Mouse (Mus musculus) urinary bladder, postnatal 14 days (tissue): ENCODE results near the gene Hrc.

Experiments used
- DNase-seq: peaks from one replicate; pipeline ENCODE4 v3.0.0; 2021; ENCODE audit warnings: low spot score

The Hrc gene

DNA sequence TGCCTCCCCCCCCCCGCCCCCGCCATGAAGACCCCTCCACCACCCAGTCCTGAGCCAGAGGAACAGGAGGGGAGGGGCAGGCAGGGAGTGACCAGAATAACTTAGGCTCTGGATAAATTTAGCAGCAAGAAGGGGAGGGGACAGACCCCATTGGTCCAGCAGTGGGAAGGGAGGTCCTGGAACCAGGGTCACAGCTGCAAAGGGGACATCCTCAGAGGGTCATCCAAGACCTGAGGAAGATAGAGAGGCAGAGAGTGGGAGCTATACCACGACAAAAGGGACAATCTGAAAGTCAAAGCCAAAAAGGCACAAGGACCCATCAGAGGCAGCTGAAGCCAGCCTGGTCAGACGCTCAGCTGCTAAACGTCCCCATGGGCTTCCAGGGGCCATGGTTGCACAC, at the start of gene Hrc:
TSS of gene Hrc (plus strand) at position 235 of the 400 bp plus-strand sequence.
- DNase-seq, result no peak

DNA sequence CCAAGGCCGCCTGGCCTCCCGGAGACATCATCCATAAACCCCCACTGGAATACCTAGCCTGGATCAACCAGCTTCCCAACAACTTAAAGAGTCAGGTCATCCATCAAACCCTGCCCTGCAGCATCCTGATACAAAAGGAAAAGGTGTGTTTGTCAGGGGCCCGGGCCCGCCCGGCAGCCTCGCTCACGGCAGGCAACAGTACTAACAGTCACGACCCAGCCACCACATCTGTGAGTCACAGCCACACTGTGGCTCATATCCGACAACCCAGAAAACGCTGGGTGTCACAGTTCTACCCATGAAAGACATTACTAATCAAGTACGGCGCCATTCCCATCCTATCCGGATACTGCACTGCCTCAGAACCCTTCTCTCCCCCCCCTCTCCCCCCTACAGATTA, 48.6 kb upstream of the Hrc start:
- no peak for DNase-seq

DNA sequence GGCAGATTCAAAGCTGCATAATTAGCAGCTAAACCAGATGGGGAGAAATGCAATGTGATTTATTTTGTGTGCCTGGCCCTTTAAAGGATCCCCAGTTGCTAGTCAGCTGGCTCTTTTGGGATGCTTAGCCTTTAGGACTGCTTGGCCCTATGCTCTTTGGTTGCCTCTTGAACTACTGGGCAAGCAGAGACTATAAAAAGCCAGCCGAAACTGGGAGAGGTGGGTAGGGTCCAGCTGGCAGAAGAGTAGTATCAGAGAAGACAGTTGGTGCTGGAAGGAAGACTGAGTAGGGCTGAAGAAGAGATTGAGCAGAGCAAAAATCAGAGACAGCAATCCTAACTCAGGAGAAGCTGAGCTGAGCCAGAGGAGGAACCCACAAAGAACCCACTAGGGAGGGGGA, 38.5 kb upstream of the Hrc start:
- no peak for DNase-seq

DNA sequence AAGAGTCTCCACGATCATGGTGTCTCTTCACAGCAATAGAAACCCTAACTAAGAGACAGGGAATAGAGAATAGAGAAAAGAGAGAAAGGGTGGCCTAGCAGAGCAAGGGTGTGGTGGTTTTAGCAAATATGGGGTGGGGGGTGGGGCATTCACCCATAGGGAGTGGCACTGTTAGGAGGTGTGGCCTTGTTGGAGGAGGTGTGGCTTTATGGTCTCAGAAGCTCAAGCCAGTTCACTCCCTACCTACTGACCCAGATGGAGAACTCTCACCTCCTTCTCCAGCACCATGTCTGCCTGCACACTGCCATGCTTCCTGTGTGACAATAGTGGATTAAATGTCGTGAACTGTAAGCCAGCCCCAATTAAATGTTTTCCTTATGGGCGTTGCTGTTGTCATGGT, 37.5 kb upstream of the Hrc start:
- no peak for DNase-seq

DNA sequence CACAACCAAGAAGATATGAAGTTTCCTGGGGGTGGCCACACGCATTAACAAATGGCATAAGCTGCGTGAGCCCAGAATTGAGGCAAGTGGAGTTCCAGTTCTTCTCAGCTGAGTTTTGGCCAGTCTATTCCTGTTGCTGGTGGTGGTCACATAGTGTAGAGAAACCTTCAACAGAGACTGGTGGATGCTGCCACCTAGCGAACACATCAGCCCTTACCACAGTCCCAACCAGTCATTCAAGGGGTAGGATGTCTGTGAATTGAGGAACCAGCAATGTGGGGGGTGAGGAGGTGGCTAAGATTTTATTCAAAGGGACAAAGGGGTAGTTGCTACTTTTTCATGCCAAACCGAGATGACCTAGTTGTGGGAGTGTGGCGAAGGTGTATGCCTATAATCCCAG, 35.3 kb upstream of the Hrc start:
- DNase-seq, result peak; percentile 54

DNA sequence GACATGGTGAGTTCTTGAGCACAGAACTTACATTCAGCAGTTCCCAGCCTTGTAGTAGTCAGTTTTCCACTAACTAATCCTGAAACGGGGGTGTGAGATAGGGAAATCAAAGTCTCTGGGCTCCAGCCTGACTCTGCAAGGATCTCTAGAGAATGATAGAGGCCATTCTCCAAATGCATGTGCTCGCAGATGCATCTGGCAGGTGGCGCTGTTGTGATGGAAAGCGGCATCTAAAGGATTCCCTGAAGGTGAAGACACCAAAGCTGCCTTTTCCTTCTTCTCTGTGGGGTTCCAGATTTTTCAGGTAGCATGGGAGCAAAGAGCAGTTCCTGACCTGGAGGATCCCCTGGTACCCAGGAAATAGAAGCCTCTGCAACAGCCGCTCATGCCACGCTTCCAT, 34.8 kb upstream of the Hrc start:
- peak; percentile 73 for DNase-seq

DNA sequence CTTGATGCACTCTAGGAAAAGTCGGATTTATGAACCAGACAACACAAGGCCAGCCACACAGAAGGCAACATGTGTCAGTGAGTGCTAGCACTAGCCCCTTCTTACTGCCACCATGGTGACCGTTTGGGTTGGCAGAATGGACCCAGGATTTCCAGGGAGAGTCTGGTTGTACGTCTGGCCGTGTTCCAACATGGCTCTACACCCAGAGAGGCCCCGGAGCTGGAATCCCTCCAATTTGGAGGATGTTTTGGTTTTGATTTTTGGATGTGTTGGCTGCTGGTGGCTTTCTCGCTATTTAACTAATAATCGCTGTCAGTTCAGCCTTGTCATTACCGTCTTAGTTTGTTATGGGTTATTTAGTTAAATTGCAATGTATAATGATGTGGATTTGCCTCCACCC, 32.5 kb upstream of the Hrc start:
- DNase-seq, result no peak

DNA sequence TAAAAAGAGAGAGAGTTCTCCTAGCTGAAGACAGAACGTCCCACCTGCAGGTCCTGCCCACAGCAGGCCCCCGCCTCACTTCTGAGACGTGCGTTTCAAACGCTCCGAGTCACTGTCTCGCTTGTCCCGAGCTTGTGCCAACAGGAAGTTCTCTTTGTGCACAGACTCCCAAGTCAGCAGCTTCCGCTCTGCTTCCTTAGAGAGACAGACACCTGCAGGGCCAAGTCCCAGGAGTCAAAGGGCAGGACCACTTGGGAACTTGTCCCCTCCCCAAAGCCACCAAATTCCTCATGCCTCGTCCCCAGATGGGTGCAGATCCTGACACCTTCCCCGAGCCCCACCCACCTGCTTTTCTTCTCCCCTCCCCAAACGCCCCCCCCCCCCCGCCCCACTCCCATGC, 30.2 kb upstream of the Hrc start:
- DNase-seq, result no peak

DNA sequence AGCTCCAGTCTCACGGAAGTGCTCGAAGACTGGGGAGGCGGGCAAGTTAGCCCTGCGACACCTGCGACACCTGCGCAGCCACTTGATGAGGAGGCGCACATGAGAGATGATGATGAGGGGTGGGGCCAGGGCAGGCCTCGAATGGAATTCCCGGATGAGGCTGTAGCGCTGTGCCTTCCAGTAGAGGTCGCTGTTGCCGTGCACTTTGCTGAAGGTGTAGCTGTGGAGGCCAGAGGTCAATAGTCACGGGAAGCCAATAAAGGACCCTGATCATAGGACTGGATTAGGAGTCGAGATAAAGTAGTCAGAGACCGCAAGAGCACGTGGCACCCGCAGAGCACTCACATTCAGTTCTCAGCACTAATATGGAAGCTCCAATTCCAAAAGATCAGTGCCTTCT, 29.8 kb upstream of the Hrc start:
- DNase-seq, result peak; percentile 64

DNA sequence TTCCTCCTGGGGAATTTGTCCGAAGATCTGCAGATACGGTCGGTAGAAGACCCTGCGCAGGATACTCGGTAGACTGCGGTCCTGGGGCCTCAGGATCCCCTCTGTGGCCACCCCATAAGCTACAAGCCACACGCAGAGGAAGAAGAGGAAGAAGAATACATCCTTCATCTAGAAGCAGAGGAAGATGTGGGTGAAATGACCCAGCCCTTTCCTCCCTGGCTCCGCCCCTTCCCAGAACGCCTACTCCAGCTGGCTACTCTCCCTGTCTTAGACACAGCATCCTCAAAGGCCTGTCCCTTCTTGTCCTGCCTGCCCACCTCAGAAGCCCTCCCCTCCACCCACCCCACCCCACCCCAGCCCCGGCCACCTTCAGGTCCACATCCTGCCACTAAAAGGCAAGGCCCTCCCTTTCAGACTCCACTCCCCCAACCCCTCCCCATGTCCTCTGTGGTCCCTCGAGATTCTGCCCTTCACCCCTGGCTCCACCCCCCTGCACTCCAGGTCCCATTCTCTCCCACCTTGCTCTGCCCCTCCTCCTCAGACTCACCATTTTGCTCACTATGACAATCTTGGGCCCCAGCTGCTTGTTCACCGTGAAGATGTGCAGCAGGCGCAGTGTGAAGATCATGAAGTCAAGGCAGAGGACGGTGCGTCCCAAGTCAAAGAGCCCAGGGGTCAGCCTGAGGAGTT, 26.4 kb upstream of the Hrc start:
- DNase-seq, result no peak

DNA sequence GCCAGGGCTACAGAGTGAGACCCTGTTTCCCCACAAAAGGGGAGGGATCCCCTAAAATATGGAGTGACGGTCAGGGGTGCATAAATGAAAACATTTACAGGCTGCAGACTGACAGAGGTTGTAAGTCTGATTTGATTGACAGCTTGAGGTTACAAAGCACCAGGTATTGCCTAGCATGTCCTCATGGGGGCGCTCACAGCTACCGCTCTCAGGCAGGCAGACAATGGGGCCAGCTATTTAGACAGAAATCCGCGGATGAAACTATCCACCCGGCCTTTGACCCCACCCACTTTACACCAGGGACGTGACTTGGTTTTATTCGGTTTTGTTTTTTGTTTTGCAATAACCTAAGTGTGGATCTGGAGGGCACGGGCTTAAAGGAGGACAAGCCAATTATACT, 25.6 kb upstream of the Hrc start:
- DNase-seq, result peak; percentile 34

DNA sequence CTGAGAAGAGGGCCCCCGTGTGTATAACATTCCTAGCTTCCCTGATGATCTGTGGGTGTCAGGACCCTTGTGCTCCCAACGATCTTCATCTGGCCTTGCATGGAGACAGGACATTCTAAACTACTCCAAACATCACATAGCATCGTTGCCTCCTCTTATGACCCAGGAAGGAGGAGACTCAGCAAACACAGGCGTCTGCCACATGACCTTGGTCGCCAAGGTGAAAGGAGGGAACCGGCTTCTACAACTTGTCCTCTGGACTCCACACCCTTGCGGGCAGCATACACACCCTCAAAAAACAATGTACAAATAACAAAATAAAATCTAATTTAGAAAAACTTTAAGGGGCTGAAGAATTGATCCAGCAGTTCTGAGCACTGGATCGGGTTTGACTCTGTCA, 23.1 kb upstream of the Hrc start:
- no peak for DNase-seq

DNA sequence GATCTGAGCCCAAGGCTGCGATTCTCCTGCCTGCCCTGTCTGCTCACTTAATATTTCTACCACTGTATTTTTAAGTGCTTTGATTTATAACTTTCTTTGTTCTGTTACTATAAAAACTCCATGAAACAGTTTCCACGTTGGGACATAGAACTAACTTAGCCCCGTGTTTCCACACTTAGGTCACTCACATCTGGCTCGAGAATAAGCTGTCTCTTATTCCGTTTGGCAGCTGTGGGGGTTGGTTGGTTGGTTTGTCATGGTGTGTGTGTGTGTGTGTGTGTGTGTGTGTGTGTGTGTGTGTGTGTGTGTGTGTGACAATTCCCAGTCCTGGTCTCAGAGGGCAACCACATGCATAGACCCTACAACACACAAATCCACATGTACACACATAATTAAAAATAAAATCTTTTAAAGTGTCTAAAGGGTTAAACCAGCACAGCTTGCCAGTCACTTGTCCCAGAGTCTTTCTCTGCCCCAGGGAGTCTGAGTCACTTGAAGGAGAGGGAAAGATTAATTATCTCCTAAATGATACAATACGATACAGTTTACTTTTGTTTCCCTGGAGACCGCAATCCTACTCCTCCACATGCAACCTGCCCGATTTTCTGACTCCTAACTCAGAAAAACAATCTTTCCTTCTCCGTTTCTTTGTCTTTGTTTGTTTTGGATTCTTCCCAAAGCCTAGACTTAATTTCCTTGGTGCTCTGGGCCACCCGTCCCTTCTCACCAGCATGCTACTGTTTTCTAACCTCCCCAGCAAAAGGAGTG, 22.2 kb upstream of the Hrc start:
- DNase-seq, result no peak

DNA sequence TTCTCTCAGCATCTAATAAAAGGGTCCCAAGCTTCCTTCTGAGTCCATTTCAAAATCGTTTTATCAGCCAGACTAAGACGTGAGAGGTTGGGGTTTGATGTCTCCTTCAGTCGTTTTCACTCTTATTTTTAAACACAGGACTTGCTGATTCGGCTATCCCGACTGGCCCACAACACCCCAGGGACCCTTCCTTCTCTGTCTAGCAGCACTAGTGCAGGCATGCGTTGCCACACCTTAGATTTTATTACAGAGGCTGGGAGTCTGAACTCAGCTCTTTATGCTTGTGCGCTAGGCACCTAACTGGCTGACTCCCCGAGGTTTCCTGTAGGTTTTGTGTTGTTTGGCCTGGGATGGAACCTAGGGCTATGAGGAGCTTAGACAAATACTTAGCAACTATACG, 21.6 kb upstream of the Hrc start:
- no peak for DNase-seq

DNA sequence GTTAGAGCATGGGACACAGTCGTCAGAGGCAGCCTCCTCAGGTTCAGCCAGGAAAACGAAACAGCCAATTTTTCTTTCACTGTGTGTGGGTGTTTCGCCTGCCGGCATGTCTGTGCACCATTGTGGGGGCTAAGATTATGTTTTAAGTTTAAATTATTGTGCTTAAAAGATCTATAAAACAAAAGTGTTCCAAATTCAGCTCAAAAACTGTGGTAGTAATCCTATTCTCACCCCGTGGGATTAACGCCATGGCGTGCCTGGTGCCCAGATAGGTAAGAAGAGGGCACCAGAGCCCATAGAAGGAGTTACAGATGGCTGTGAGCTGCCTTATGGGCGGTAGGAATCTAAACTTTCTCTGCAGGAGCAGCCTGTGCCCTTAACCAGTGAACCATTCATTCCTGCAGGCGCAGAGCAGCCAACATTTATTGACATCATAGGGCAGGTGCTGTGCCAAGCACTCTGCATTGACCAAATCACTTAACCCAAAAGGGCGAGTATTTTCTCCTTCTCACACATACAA, 19.8 kb upstream of the Hrc start:
- no peak for DNase-seq

DNA sequence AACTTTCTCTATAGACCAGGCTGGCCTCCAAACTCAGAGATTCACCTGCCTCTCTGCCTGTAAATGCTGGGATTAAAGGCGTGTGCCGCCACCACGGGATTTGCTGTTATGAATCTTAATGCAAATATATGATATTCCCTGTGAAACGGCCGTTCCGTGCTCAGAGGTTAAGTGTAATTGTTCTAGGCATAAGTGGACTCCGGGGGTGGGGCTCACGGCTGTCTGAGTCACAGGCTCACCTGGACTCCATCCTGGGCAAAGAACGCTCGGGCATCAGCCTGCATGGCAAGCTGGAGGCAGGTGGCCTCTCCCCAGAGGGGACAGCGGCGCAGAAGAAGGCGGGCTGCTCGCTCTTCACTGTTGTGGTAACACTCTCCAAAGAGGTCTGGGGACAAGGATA, 18.6 kb upstream of the Hrc start:
- DNase-seq, result no peak

DNA sequence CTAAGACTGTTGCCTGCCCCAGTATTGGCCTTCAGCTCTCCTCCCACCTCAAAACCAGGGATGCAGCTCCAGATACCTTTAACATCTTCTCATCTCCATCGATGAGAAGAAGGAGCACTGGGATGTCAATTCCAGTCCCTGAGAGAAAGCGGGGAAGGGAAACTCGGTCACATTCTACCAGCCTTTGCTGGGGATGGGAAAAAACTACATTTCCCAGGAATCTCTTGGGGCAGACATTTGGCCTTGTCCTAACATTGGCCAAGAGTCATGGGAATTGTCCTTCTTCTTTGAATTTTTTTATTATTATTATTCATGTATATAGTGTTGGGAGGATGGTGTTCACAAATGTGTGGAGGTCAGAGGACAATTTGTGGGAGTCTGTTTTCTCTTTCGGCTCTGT, 12.8 kb upstream of the Hrc start:
- DNase-seq, result no peak

DNA sequence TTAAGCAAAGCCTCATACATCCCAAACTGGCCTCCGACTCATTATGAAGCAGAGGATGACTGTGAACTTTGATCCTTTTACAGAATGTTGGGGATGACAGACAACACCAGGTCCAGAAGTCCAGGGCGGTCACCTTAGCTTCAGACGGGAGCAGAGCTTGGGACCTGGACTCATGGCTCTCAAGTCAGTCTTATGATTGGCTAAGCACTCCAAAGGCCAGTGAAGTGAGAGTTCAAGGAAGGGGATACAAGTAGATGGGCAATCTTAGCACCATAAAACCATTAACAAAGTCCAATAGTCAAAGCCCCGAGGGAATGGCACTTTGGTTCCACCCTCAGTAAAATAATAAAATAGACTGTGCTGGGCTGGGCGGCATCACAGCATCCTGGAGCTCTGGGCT, 12.0 kb upstream of the Hrc start:
- DNase-seq, result no peak

DNA sequence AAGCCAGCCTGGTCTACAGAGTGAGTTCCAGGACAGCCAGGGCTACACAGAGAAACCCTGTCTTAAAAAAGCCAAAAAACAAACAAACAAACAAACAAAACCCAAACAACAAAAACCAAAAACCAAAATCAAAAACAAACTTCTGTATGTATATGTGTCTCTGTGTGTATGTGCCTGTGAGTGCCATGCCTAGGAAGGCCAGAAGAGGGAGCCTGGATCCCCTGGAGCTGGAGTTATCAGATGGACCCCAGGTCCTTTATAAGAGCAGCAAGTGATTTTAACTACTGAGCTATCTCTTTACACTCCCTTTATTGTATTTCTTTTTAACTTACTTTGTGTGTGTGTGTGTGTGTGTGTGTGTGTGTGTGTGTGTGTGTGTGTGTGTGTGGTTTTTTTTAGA, 9.3 kb upstream of the Hrc start:
- DNase-seq, result no peak

DNA sequence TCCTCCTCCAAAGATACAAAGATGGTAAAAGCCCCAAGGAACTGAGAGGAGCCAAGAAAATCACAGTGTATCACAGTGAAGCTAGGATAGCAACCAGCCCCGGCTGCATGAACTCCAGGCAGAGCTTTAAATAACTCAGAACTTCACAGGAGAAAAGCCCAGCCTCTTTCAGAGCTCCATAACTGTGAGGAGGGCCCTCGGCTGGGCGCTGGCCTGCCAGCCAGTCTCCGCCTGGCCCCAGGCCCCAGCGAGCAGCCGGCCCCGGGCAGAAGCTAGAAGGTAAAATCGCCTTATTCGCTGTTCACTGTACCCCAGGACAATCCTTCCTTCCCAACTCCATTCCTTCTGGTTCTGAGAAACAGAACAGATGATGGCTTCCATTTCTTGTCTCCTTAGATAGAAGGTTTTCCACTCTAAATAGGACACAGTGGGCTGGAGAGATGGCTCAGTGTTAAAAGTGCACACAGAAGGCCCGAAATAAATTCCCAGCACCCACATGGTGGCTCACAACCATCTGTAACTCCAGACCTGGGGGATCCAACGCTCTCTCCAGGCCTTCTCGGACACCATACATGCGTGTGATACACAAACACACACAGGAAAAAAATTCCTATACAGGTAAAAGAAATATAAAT, 6.1 kb upstream of the Hrc start:
- DNase-seq, result no peak

DNA sequence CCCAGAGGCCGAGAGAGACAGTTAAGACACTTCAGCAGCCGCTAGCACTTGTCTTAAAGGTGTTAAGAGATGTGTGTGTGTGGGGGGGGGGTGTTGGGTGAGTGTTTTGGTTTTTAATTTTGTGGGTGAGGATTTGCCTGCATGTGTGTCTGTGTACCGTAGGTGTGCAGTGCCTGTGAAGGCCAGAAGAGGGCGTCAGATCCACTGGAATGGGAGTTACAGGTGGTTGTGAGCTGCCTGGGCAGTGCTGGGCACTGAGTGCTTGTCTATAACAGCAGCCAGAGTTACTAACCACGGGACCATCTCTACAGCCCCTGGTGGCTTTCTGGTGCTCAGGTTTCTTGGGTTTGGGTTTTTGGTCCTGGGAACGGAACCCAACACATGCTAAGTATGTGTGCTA, 3.6 kb upstream of the Hrc start:
- no peak for DNase-seq

DNA sequence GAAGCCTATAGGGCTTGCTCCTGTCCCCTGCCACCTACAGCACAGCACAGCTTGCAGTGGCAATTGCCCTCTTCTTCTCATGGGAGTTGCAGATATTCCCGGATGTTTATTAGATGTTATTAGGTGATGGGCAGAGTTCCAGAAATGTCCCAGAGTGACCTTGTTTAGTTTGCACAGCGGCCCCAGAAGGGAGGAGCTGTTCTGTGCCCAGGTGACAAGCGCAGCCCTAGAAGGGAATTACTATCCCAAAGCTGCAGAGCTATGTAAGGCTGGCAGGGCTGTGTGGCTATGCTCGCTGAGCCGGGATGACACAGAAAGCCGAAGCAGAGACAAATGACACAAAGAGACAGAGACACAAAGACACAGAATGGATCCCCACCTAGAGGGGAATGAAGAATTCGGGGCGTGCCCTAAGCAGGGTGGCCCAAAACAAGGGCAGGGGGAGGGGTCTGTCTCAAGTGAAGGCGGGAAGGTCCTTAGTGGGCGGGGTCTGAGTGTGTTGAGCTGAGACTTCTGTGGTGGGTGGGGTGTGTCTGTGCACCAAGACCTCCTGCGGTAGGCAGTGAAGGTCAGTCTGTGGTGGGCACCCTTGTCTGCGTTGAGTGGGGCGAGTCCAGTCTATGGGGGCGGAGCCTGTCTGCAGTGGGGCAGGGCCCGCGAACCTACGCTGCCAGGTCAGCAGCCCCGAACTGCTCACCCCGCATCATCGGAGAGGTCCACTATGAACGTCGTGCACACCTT, 2.2 kb upstream of the Hrc start:
- DNase-seq, result peak; percentile 61
